Mouse (Mus musculus): ENCODE data around the gene Crcp. TPM values are rescaled to one million over a fixed set of nuclear protein-coding genes. Genes with fewer than 3 reads are reported as not detected.

The Crcp gene
- total and polyA plus RNA-seq, 3 experiments = 42.3 to 63.2 (median 58.3) TPM

DNA sequence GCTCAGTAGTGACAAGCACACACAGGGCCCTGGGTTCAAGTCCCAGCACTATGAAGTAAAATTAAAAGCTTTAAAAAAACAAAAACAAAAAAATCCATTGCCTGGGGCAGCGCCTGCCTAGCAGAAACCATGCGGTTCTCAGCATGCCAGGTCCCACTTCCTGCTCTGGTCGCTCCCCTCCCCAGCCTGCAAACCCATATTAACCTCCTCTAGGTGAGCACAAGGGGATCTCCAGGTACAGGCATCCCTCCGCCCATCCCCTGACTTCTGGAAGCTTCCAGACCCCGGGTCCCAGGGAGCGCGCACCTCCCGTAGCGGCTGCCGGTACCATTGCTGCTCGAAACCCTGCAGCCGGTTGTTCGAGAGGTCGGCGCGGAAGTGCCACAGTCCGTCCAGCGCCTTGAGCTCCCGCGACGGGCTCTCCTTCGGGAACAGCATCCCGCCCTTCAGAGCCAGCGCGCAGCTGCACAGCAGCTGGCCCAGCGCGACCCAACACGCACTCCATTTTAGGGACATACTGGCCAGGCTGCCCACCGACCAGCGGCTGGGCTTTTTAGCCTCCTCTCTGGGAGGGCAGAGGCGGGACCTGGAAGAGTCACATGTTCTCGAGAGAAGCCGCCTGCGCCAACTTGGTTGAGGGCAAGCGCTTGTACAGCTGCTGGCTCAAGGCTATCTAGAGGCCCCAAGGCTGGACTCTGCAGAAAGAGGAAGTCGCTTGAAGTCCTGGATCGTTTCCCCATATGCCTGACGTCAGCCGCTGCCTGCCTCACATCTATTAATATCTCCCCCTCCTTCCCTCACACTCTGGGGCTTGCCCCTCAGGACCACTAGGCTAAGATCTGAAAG, 26.6 kb upstream of the Crcp start, which contains the start of gene Gusb:
TSS of gene Gusb (minus strand) at position 749 of the 846 bp plus-strand sequence.
- Histone ChIP-seq H3K9me3 (replicated peaks; ENCODE audit: low read length) (peaks cover 14% of the 10 kb centered on the region), H3K4me2 (ENCODE audit: insufficient read depth, low read depth, poor library complexity, severe bottlenecking) (peak within 1 kb of the TSS; percentile 93), H3K27me3 (replicated peaks) (no peaks in the 10 kb centered on the region), H3K9ac (ENCODE audit: insufficient read depth, low read depth) (peak within 1 kb of the TSS; percentile 46), H3K36me3 (replicated peaks in 1 of 2; ENCODE audit: control insufficient read depth in 1 of 2, insufficient read depth in 1 of 2, low read length in 1 of 2) (peaks cover 17 to 35% of the 10 kb centered on the region in 2 experiments), H3K27ac (ENCODE audit: insufficient read depth, low read depth) (peak within 1 kb of the TSS; percentile 79), H3K79me2 (replicated peaks; ENCODE audit: control insufficient read depth, extremely low read depth, insufficient read depth, poor library complexity, severe bottlenecking) (peaks cover 15% of the 10 kb centered on the region), H3K4me1 (ENCODE audit: control insufficient read depth in 1 of 2, insufficient read depth in 2 of 2) (peaks cover 12 to 47% of the 10 kb centered on the region in 2 experiments), H3K4me3 (replicated peaks in 1 of 3; ENCODE audit: low read depth in 2 of 3, low read length in 2 of 3, poor library complexity in 1 of 3) (peak within 1 kb of the TSS; percentile 79 to 86 (median 83))
- peak; percentile 93 for DNase-seq (ENCODE audit: extremely low read depth)
- TF ChIP-seq KAT2A (IDR thresholded peaks at IDR 0.05; ENCODE audit: insufficient replicate concordance, low read length) (peak; percentile 45; the same call in 1 of the 2 replicates), IRF4 (IDR thresholded peaks at IDR 0.05; ENCODE audit: low read depth, low read length) (peak; percentile 78), USF2 (conservative IDR thresholded peaks at IDR 0.05; ENCODE audit: low read depth, low read length) (peak; percentile 88), ZKSCAN1 (IDR thresholded peaks at IDR 0.05; ENCODE audit: borderline replicate concordance, low read depth, low read length) (no peak), PAX5 (IDR thresholded peaks at IDR 0.05; ENCODE audit: low read length) (no peak), CTCF (conservative IDR thresholded peaks at IDR 0.05 in 1 of 2, IDR thresholded peaks at IDR 0.05 in 1 of 2; ENCODE audit: low read depth in 2 of 2, low read length in 2 of 2) (no peak), TCF12 (IDR thresholded peaks at IDR 0.05; ENCODE audit: low read depth, low read length) (peak; percentile 79), POLR2A (IDR thresholded peaks at IDR 0.05; ENCODE audit: low read depth, low read length) (peak; percentile 90), MEF2A (IDR thresholded peaks at IDR 0.05; ENCODE audit: borderline replicate concordance, low read depth, low read length) (peak; percentile 95), HCFC1 (IDR thresholded peaks at IDR 0.05; ENCODE audit: low read depth, low read length) (peak; percentile 85), ZMIZ1 (IDR thresholded peaks at IDR 0.05; ENCODE audit: low read depth, low read length) (peak; percentile 60), ZC3H11A (IDR thresholded peaks at IDR 0.05; ENCODE audit: low read depth, low read length) (no peak), POLR2AphosphoS2 (IDR thresholded peaks at IDR 0.05; ENCODE audit: low read depth, low read length) (no peak), JUND (conservative IDR thresholded peaks at IDR 0.05; ENCODE audit: low read depth, low read length) (no peak), NELFE (IDR thresholded peaks at IDR 0.05; ENCODE audit: low read depth, low read length) (peak; percentile 74), USF1 (IDR thresholded peaks at IDR 0.05; ENCODE audit: low read depth, low read length) (peak; percentile 93), EP300 (IDR thresholded peaks at IDR 0.05; ENCODE audit: low read length) (peak; percentile 64; the same call in 1 of the 2 replicates), ZNF384 (IDR thresholded peaks at IDR 0.05; ENCODE audit: low read depth, low read length) (no peak), TBP (conservative IDR thresholded peaks at IDR 0.05; ENCODE audit: low read depth, low read length) (peak; percentile 82), MAZ (IDR thresholded peaks at IDR 0.05; ENCODE audit: low read depth, low read length) (no peak), JUN (IDR thresholded peaks at IDR 0.05; ENCODE audit: insufficient read depth, low read depth, low read length) (peak; percentile 55), RCOR1 (conservative IDR thresholded peaks at IDR 0.05; ENCODE audit: low read depth, low read length) (peak; percentile 66), RAD21 (IDR thresholded peaks at IDR 0.05; ENCODE audit: low read depth, low read length) (no peak), NRF1 (IDR thresholded peaks at IDR 0.05; ENCODE audit: low read depth, low read length) (peak; percentile 68), BHLHE40 (IDR thresholded peaks at IDR 0.05; ENCODE audit: low read depth, low read length) (peak; percentile 58), ETS1 (conservative IDR thresholded peaks at IDR 0.05; ENCODE audit: low read depth, low read length) (peak; percentile 79), SIN3A (IDR thresholded peaks at IDR 0.05; ENCODE audit: low read length) (peak; percentile 84; the same call in 1 of the 2 replicates), MXI1 (IDR thresholded peaks at IDR 0.05; ENCODE audit: low read depth, low read length) (peak; percentile 79; the same call in 1 of the 2 replicates), UBTF (IDR thresholded peaks at IDR 0.05; ENCODE audit: low read depth, low read length) (peak; percentile 80; the same call in 1 of the 2 replicates), MAFK (IDR thresholded peaks at IDR 0.05; ENCODE audit: insufficient replicate concordance, low read length) (no peak), MYC (IDR thresholded peaks at IDR 0.05; ENCODE audit: low read depth, low read length) (peak; percentile 93), CHD2 (IDR thresholded peaks at IDR 0.05; ENCODE audit: low read length) (no peak), SMC3 (IDR thresholded peaks at IDR 0.05; ENCODE audit: low read depth, low read length) (no peak), E2F4 (IDR thresholded peaks at IDR 0.05; ENCODE audit: insufficient replicate concordance, low read depth, low read length) (no peak), ELF1 (IDR thresholded peaks at IDR 0.05; ENCODE audit: low read depth, low read length) (peak; percentile 78), GABPA (IDR thresholded peaks at IDR 0.05; ENCODE audit: insufficient replicate concordance, low read depth, low read length) (no peak), CHD1 (IDR thresholded peaks at IDR 0.05; ENCODE audit: low read depth, low read length) (no peak), MAX (IDR thresholded peaks at IDR 0.05; ENCODE audit: low read length) (peak; percentile 73)
- dilution Hi-C loops (cut with MboI; ENCODE audit: extremely low pct_ligation_motif_present, extremely low pct_unique_long_range_greater_than_20kb, low sequenced_read_pairs) = no loop called here
- in situ Hi-C loops (cut with MboI; ENCODE audit: low pct_ligation_motif_present, low pct_unique_long_range_greater_than_20kb, low sequenced_read_pairs) = no loop called here

Data from CH12.LX (cell line).